Mouse (Mus musculus) forebrain, postnatal 0 days (tissue): ENCODE data around the gene Ptp4a2. TPM values are rescaled to one million over a fixed set of nuclear protein-coding genes. Genes with fewer than 3 reads are reported as not detected.

ENCODE experiments used
- ATAC-seq: fragments of 200-750 bp; cut with Nextera tagmentation; 2 replicates; pipeline ENCODE4 v1.8.0; 2017; ENCODE audit warnings: mild to moderate bottlenecking, moderate library complexity
- DNase-seq: peaks from one replicate; pipeline ENCODE4 v3.0.0-alpha.2; 2015
- H3K27ac ChIP-seq: fragments of 300-500 bp; sonication (generic); 2 replicates; pipeline ENCODE4 v1.5.1; 2014; ENCODE audit warnings: low read depth, mild to moderate bottlenecking, antibody characterized with exemption, low read length, moderate library complexity, mixed read lengths
- H3K27me3 ChIP-seq: fragments of 300-500 bp; sonication (generic); 2 replicates; pipeline ENCODE4 v1.6.1; 2014; ENCODE audit warnings: mild to moderate bottlenecking, low read length, mixed read lengths; ENCODE audit not compliant: insufficient read depth
- H3K36me3 ChIP-seq: fragments of 300-500 bp; sonication (generic); 2 replicates; pipeline ENCODE4 v1.6.1; 2014; ENCODE audit warnings: mild to moderate bottlenecking, moderate library complexity; ENCODE audit not compliant: insufficient read depth
- H3K4me1 ChIP-seq: fragments of 300-500 bp; sonication (generic); 2 replicates; pipeline ENCODE4 v1.6.1; 2014; ENCODE audit warnings: antibody characterized with exemption; ENCODE audit not compliant: insufficient read depth
- H3K4me2 ChIP-seq: fragments of 300-500 bp; sonication (generic); 2 replicates; pipeline ENCODE4 v1.6.1; 2014; ENCODE audit warnings: low read depth, mild to moderate bottlenecking, moderate library complexity
- H3K4me3 ChIP-seq: fragments of 300-500 bp; sonication (generic); 2 replicates; pipeline ENCODE4 v1.5.1; 2014; ENCODE audit warnings: low read depth, low read length, mixed read lengths
- H3K9ac ChIP-seq: fragments of 300-500 bp; sonication (generic); 2 replicates; pipeline ENCODE4 v1.6.1; 2014; ENCODE audit warnings: mild to moderate bottlenecking
- H3K9me3 ChIP-seq: fragments of 300-500 bp; sonication (generic); 2 replicates; pipeline ENCODE4 v1.6.1; 2016; ENCODE audit warnings: low read length
- CTCF ChIP-seq: sonication (generic); IDR thresholded peaks from 2 replicates; pipeline ENCODE4 v1.5.1; 2016; ENCODE audit warnings: antibody characterized with exemption, control low read depth, low read depth
- WGBS: fragments of 180-500 bp; shearing (Covaris S2); extraction: QIAGEN DNeasy Blood & Tissue Kit; methylation state at CpG from one replicate; pipeline ENCODE4 v1.1.7; 2014; 5-methylcytosine and 5-hydroxymethylcytosine counted together
- polyA plus RNA-seq: library from polyadenylated mRNA; unstranded; fragments of >200 nt; fragmentation: Nextera tagmentation; extraction: Ambion mirVana; gene quantifications from 2 replicates; pipeline ENCODE4 v1.2.1, GENCODE M21; 2015
- total RNA-seq: library from RNA; depleted of rRNA; stranded (reverse); fragments of >200 nt; gene quantifications from 2 replicates; pipeline ENCODE4 v1.2.3, GENCODE M21; 2014

The Ptp4a2 gene
- total and polyA plus RNA-seq, 2 experiments from 2014 or later = 131 to 270 TPM

- TF ChIP-seq CTCF = no peak
- H3K27me3 ChIP-seq = no peaks in the 10 kb centered on the region
- H3K4me2 ChIP-seq = no peak overlapping the region
- no peaks in the 10 kb centered on the region for H3K36me3 ChIP-seq
- 81% methylated on average over 1 of the region's 1 CpGs for WGBS
- H3K4me1 ChIP-seq = no peaks in the 10 kb centered on the region
- H3K9ac ChIP-seq = no peak overlapping the region
- DNase-seq = no peak
- ATAC-seq = no peak
- H3K9me3 ChIP-seq = no peaks in the 10 kb centered on the region
- no peak overlapping the region for H3K27ac ChIP-seq
- no peak overlapping the region for H3K4me3 ChIP-seq
Observed at GRCm38 (mm10) chr4:129829799-129830198, 18.8 kb downstream of the Ptp4a2 start.

- TF ChIP-seq CTCF = no peak
- Histone ChIP-seq H3K36me3 (no peaks in the 10 kb centered on the region), H3K27me3 (no peaks in the 10 kb centered on the region), H3K4me2 (no peak overlapping the region), H3K4me3 (no peak overlapping the region), H3K4me1 (no peaks in the 10 kb centered on the region), H3K9ac (no peak overlapping the region), H3K27ac (no peak overlapping the region), H3K9me3 (no peaks in the 10 kb centered on the region)
- WGBS = 90% methylated on average over 8 of the region's 8 CpGs
- ATAC-seq (no peak), DNase-seq (no peak)
Observed at GRCm38 (mm10) chr4:129830343-129830944, 19.4 kb downstream of the Ptp4a2 start.

- no peak for TF ChIP-seq CTCF
- H3K4me2 ChIP-seq = no peak overlapping the region
- H3K27me3 ChIP-seq = no peaks in the 10 kb centered on the region
- H3K36me3 ChIP-seq = no peaks in the 10 kb centered on the region
- DNase-seq (no peak), ATAC-seq (no peak)
- no peaks in the 10 kb centered on the region for H3K4me1 ChIP-seq
- no peak overlapping the region for H3K27ac ChIP-seq
- H3K9ac ChIP-seq = no peak overlapping the region
- WGBS = 74% methylated on average over 6 of the region's 6 CpGs
- H3K4me3 ChIP-seq = no peak overlapping the region
- H3K9me3 ChIP-seq = no peaks in the 10 kb centered on the region
Observed at GRCm38 (mm10) chr4:129834581-129834980, 23.6 kb downstream of the Ptp4a2 start.

GRCm38 (mm10) chr4:129835296-129835695 lies 24.3 kb downstream of the Ptp4a2 start:
- Histone ChIP-seq H3K27me3 (no peaks in the 10 kb centered on the region), H3K9me3 (no peaks in the 10 kb centered on the region), H3K4me1 (no peaks in the 10 kb centered on the region), H3K27ac (no peak overlapping the region), H3K36me3 (peaks cover 3% of the 10 kb centered on the region; the same call in 1 of the 2 replicates), H3K9ac (no peak overlapping the region), H3K4me3 (no peak overlapping the region), H3K4me2 (no peak overlapping the region)
- ATAC-seq (no peak), DNase-seq (no peak)
- TF ChIP-seq CTCF = no peak
- 94% methylated on average over 7 of the region's 7 CpGs for WGBS

GRCm38 (mm10) chr4:129839866-129840555 lies 29.0 kb downstream of the Ptp4a2 start:
- Histone ChIP-seq H3K9ac (no peak overlapping the region), H3K9me3 (no peaks in the 10 kb centered on the region), H3K27me3 (no peaks in the 10 kb centered on the region), H3K4me2 (no peak overlapping the region), H3K36me3 (peaks cover 19% of the 10 kb centered on the region; the same call in 1 of the 2 replicates), H3K4me3 (no peak overlapping the region), H3K27ac (no peak overlapping the region), H3K4me1 (no peaks in the 10 kb centered on the region)
- no peak for TF ChIP-seq CTCF
- no peak for DNase-seq
- ATAC-seq = no peak
- WGBS = 95% methylated on average over 7 of the region's 7 CpGs

GRCm38 (mm10) chr4:129846823-129847222 lies 35.8 kb downstream of the Ptp4a2 start:
- no peaks in the 10 kb centered on the region for H3K9me3 ChIP-seq
- H3K4me2 ChIP-seq = no peak overlapping the region
- ATAC-seq (no peak), DNase-seq (no peak)
- peaks cover 49% of the 10 kb centered on the region for H3K36me3 ChIP-seq
- WGBS = 86% methylated on average over 9 of the region's 9 CpGs
- no peak overlapping the region for H3K4me3 ChIP-seq
- TF ChIP-seq CTCF = peak; percentile 45
- no peaks in the 10 kb centered on the region for H3K27me3 ChIP-seq
- H3K9ac ChIP-seq = no peak overlapping the region
- H3K4me1 ChIP-seq = no peaks in the 10 kb centered on the region
- H3K27ac ChIP-seq = no peak overlapping the region

GRCm38 (mm10) chr4:129850491-129850890 lies 39.5 kb downstream of the Ptp4a2 start:
- H3K27ac ChIP-seq = no peak overlapping the region
- no peak overlapping the region for H3K4me2 ChIP-seq
- no peaks in the 10 kb centered on the region for H3K27me3 ChIP-seq
- no peak for DNase-seq
- no peak overlapping the region for H3K9ac ChIP-seq
- H3K4me1 ChIP-seq = no peaks in the 10 kb centered on the region
- peak; percentile 37; the same call in 1 of the 2 replicates for TF ChIP-seq CTCF
- peaks cover 31% of the 10 kb centered on the region for H3K36me3 ChIP-seq
- H3K4me3 ChIP-seq = no peak overlapping the region
- WGBS = 72% methylated on average over 2 of the region's 2 CpGs
- ATAC-seq = no peak
- no peaks in the 10 kb centered on the region for H3K9me3 ChIP-seq
